Mouse (Mus musculus): ENCODE data around the gene Jmy. TPM values are rescaled to one million over a fixed set of nuclear protein-coding genes. Genes with fewer than 3 reads are reported as not detected.

Jmy gene
- total RNA-seq, 2 experiments from 2014 or later: 37.4 to 41.0 TPM

DNA sequence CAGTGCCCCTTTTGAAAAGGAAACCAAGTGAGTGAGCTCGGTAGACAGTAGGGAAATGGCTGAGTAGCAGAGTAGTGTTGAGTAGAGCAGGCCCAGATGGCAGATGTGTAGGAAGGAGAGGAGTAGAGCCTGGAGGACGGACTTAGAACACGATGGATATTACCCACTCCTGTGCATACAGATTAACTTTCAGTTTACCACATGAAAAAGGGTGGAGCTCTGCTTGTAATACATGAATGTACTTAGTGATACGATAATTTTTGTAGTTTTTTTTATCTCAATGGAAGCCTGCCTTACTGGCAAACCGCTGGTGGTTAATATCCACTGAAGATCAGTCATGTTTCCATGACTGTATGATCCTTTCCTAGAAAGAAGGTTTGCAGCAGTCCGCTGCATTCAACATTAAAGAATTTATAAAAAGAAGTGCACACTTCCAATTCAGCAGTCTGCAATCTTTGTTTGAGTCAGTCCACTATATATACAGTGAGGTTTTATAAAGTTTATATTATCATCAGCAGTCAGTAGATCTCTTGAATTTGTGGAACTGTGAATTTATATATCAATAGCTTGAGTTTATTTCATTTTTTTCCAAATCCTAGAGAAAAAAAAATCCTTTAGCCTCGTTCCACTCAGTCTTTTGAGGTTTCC is 110.9 kb downstream of the Jmy start:
- DNase-seq (ENCODE audit: extremely low spot score in 1 of 2, low spot score in 2 of 2): no peak
- TF ChIP-seq CTCF (IDR thresholded peaks at IDR 0.05): no peak

GRCm38 (mm10) chr13:93387440-93387839 is 112.2 kb downstream of the Jmy start:
- no peak for TF ChIP-seq CTCF (IDR thresholded peaks at IDR 0.05)
- no peak for DNase-seq (ENCODE audit: extremely low spot score in 1 of 2, low spot score in 2 of 2)
- intact Hi-C loops (cut with DNase I): no loop called here
- H3K4me3 ChIP-seq: no peak overlapping the region
- H3K27ac ChIP-seq: no peak overlapping the region

More for the DNA sequence above, 110.9 kb downstream of the Jmy start:
- H3K4me3 ChIP-seq: no peak overlapping the region
- no peak overlapping the region for H3K27ac ChIP-seq
- intact Hi-C loops (cut with DNase I): no loop called here

DNA sequence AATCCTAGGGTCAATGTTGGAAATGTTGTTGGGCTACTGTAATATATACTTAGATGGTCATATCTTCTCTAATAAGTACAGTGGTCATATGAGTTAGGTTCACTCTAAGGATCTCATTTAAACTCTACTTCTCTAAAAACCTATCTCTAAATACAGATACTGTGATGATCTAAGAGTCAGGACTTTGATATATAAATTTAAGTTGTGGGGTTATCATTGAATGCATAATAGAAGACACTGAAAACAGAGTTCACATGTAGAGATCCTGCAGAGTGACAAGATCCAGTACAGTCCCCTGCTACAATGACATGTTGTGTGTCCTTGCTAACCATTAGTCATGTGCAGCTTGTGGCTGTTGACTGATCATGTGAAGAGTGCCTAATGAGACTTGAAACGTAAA is 114.5 kb downstream of the Jmy start:
- Histone ChIP-seq H3K4me3 (no peak overlapping the region), H3K27ac (no peak overlapping the region)
- intact Hi-C loops (cut with DNase I): no loop called here
- TF ChIP-seq CTCF (IDR thresholded peaks at IDR 0.05): no peak
- no peak for DNase-seq (ENCODE audit: extremely low spot score in 1 of 2, low spot score in 2 of 2)

DNA sequence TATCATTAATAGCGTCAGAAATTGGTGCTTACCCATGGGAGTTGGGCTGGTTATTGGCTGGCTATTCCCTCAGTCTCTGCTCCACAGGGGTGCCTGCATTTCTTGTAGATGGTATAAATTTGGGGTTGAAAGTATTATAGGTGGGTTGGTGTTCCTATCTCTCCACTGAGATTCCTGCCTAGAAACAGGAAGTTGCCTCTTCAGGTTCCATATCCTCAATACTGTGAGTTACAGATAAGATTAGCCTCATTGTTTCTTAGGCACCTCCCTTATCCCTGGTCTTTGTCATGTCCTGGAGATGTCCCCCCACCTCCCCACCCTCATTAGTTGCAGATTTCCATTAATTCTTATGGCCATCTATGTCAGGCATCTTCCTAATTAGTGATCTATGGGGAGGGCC is 115.1 kb downstream of the Jmy start:
- intact Hi-C loops (cut with DNase I): no loop called here
- no peak for DNase-seq (ENCODE audit: extremely low spot score in 1 of 2, low spot score in 2 of 2)
- no peak for TF ChIP-seq CTCF (IDR thresholded peaks at IDR 0.05)
- Histone ChIP-seq H3K4me3 (no peak overlapping the region), H3K27ac (no peak overlapping the region)

DNA sequence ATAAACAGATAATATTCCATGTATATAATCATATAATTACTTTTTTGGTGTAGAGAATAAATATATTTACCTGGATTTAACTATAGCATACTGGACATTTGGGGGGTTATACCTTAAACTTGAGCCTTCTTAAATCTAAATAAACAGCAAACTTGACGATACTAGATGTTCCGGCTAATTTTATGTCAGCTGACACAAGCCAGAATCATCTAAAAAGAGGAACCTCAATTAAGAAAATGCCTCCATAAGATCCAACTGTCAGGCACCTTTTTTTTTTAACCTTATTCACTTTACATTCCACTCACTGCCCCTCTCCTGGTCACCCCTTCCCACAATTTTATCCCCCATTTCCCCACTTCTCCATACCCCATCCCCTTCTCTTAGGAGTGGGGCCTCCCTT is 116.0 kb downstream of the Jmy start:
- Histone ChIP-seq H3K27ac (no peak overlapping the region), H3K4me3 (no peak overlapping the region)
- intact Hi-C loops (cut with DNase I): no loop called here
- no peak for TF ChIP-seq CTCF (IDR thresholded peaks at IDR 0.05)
- no peak for DNase-seq (ENCODE audit: extremely low spot score in 1 of 2, low spot score in 2 of 2)

- TF ChIP-seq CTCF (IDR thresholded peaks at IDR 0.05): no peak
- intact Hi-C loops (cut with DNase I): no loop called here
- no peak overlapping the region for H3K27ac ChIP-seq
- DNase-seq (ENCODE audit: extremely low spot score in 1 of 2, low spot score in 2 of 2): no peak
- H3K4me3 ChIP-seq: no peak overlapping the region
These were observed 116.5 kb downstream of the Jmy start for GRCm38 (mm10) chr13:93383092-93383491.

DNA sequence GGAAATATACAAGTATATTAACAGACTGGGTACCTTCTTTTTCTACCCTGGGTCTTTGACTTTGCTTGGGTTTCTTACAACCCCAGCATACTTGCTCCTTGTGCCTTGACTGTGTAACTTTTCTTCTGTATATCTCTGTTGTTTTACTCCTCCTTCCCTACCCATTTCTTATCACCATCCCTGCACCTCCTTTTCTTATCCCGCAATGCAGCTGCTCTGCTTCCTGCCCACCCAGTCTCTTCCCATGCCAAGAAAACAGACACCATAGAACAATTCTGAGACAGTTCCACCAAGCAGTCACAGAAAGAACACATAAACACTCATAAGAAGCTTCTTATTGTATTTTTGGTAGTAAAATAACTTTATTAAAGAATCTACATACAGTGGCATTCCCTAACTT is 118.3 kb downstream of the Jmy start:
- no peak for DNase-seq (ENCODE audit: extremely low spot score in 1 of 2, low spot score in 2 of 2)
- H3K4me3 ChIP-seq: no peak overlapping the region
- no peak overlapping the region for H3K27ac ChIP-seq
- TF ChIP-seq CTCF (IDR thresholded peaks at IDR 0.05): no peak
- intact Hi-C loops (cut with DNase I): no loop called here

GRCm38 (mm10) chr13:93380399-93381063 is 119.1 kb downstream of the Jmy start:
- intact Hi-C loops (cut with DNase I): no loop called here
- no peak for TF ChIP-seq CTCF (IDR thresholded peaks at IDR 0.05)
- H3K4me3 ChIP-seq: no peak overlapping the region
- no peak overlapping the region for H3K27ac ChIP-seq
- no peak for DNase-seq (ENCODE audit: extremely low spot score in 1 of 2, low spot score in 2 of 2)

Other genes with a start within 250 kb of the Jmy start
- gene Homer1, start 200.2 kb downstream of the Jmy start, total RNA-seq (2021): 100 to 1,000 TPM; 381 to 464 TPM
- gene Bhmt, start 138.2 kb upstream of the Jmy start, total RNA-seq (2021): not detected
- under 1 TPM; 0.40 to 0.45 TPM for gene Bhmt2, start 174.5 kb upstream of the Jmy start, total RNA-seq (2021)
- gene Dmgdh, start 174.6 kb upstream of the Jmy start, total RNA-seq (2021): under 1 TPM; 0.21 to 0.43 TPM